In the genomic region with DNA sequence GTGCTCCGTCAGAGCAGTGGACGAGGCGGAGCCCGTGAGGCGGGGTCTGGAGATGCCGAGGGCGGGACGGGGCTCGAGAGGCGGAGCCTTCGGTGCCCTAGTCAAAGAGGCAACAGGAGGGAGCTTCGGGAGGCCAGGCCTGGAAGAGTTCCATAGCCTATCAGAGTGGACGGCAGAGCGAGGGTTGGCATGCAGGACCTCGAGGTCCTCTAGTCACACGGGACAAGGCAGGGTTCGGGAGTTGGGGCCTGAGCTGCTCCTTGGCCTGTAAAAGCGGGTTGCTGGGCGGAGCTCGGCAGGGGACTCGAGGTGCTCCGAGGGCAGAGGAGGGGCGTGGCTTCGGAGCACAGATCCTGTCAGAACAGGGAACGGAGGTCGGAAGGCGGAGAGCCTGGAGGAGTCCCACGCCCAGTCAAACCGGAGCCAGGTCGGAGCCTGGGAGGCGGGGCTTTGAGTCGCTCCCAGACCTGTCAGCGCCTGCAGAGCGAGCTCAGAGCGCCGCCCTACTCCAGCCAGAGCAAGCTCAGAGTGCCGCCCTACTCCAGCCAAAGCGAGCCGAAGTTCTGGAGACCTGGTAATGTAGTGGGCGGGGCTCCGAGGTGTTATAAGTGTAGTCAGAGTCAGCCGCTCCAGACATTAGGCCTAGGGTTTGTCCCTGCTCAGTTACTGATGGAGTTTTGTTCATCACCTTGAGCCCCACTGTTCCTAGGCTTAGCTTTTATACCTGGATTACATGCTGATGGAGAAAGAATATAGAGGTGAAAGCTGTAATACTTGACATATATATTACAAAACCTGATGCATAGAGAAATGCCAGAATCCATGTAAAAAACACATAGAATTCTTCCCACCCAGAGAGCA, we compare ENCODE assay signal across 8 mouse cellular contexts. TPM values are rescaled to one million over a fixed set of nuclear protein-coding genes. Genes with fewer than 3 reads are reported as not detected.
DNase-seq lines count a peak whose midpoint lies in the region; ATAC-seq and TF ChIP-seq lines count a peak whose summit lies in the region.

A gene (minus strand): TSS at position 27 of the 861 bp plus-strand sequence.

- TF ChIP-seq EP300 in CH12.LX (IDR thresholded peaks at IDR 0.05; ENCODE audit: low read length): no peak

- in situ Hi-C loops in CH12.LX (cut with MboI; ENCODE audit: low pct_ligation_motif_present, low pct_unique_long_range_greater_than_20kb, low sequenced_read_pairs): loop anchor here (25.0 kb wide), 2 partner anchors 283 to 658 kb away; a partner anchor contains a TSS

- peak; percentile 99 for DNase-seq in CH12.LX (ENCODE audit: extremely low read depth)
- DNase-seq in c-Kit-positive CD71-positive TER-119-negative erythroid progenitor cells, embryonic 14.5 days (ENCODE audit: low read depth): peak; percentile 98
- DNase-seq in forebrain, embryonic 11.5 days (ENCODE audit: low spot score): peak; percentile 99
- DNase-seq in kidney, postnatal 36 days: peak; percentile 98
- DNase-seq in telencephalon, adult 2 months (ENCODE audit: low read depth, low spot score): peak; percentile 96

- peak within 1 kb of the TSS; percentile 76 for H3K4me2 ChIP-seq in CH12.LX (ENCODE audit: insufficient read depth, low read depth, poor library complexity, severe bottlenecking)
- H3K4me2 ChIP-seq in forebrain, embryonic 11.5 days (ENCODE audit: low read depth, low read length, severe bottlenecking): peak within 1 kb of the TSS; percentile 82
- H3K4me2 ChIP-seq in heart, embryonic 16.5 days (ENCODE audit: low read depth, low read length): peak within 1 kb of the TSS; percentile 92
- peak within 1 kb of the TSS; percentile 92 for H3K4me2 ChIP-seq in liver, embryonic 15.5 days
- peak within 1 kb of the TSS; percentile 74 for H3K4me2 ChIP-seq in neural tube, embryonic 12.5 days (replicated peaks)

- H3K4me3 ChIP-seq in CH12.LX (replicated peaks in 1 of 3; ENCODE audit: low read depth in 2 of 3, low read length in 2 of 3, poor library complexity in 1 of 3): peak within 1 kb of the TSS; percentile 69 to 74 (median 74)
- H3K4me3 ChIP-seq in forebrain, embryonic 11.5 days (ENCODE audit: low read depth, low read length): peak within 1 kb of the TSS; percentile 66
- peak within 1 kb of the TSS; percentile 84 for H3K4me3 ChIP-seq in heart, embryonic 16.5 days (ENCODE audit: low read length)
- H3K4me3 ChIP-seq in liver, embryonic 15.5 days (replicated peaks): peak within 1 kb of the TSS; percentile 67
- peak within 1 kb of the TSS; percentile 68 for H3K4me3 ChIP-seq in neural tube, embryonic 12.5 days

- peak; percentile 99 for ATAC-seq in forebrain, embryonic 11.5 days (replicated peaks; ENCODE audit: low FRiP score)
- peak; percentile 97 for ATAC-seq in heart, embryonic 16.5 days (replicated peaks; ENCODE audit: extremely low read depth, insufficient read depth, low FRiP score)
- ATAC-seq in liver, embryonic 15.5 days (ENCODE audit: insufficient read depth): peak; percentile 97
- ATAC-seq in neural tube, embryonic 12.5 days (ENCODE audit: low FRiP score, low read depth): peak; percentile 99

- TF ChIP-seq POLR2A in CH12.LX (IDR thresholded peaks at IDR 0.05; ENCODE audit: low read depth, low read length): peak; percentile 55

- H3K4me1 ChIP-seq in CH12.LX (ENCODE audit: control insufficient read depth in 1 of 2, insufficient read depth in 2 of 2): peaks cover 0 to 10% of the 10 kb centered on the region in 2 experiments; a peak in 2 of 4 replicates
- H3K4me1 ChIP-seq in forebrain, embryonic 11.5 days (replicated peaks; ENCODE audit: control insufficient read depth, insufficient read depth, low read length): peaks cover 5% of the 10 kb centered on the region; the same call in 1 of the 2 replicates
- peaks cover 4% of the 10 kb centered on the region for H3K4me1 ChIP-seq in heart, embryonic 16.5 days (ENCODE audit: control insufficient read depth, insufficient read depth, low read length)
- peaks cover 28% of the 10 kb centered on the region for H3K4me1 ChIP-seq in liver, embryonic 15.5 days (replicated peaks)
- peaks cover 9% of the 10 kb centered on the region; the same call in 1 of the 2 replicates for H3K4me1 ChIP-seq in neural tube, embryonic 12.5 days

- TF ChIP-seq RAD21 in CH12.LX (IDR thresholded peaks at IDR 0.05; ENCODE audit: low read depth, low read length): peak; percentile 10; the same call in 1 of the 2 replicates

- WGBS in forebrain, embryonic 11.5 days: under 1% methylated on average over 39 of the region's 42 CpGs
- under 1% methylated on average over 42 of the region's 42 CpGs for WGBS in heart, embryonic 16.5 days
- WGBS in liver, embryonic 15.5 days (ENCODE audit: insufficient replicate concordance): under 1% methylated on average over 42 of the region's 42 CpGs
- WGBS in neural tube, embryonic 12.5 days: under 1% methylated on average over 42 of the region's 42 CpGs

- H3K36me3 ChIP-seq in CH12.LX (replicated peaks in 1 of 2; ENCODE audit: control insufficient read depth in 1 of 2, insufficient read depth in 1 of 2, low read length in 1 of 2): no peaks in the 10 kb centered on the region
- H3K36me3 ChIP-seq in forebrain, embryonic 11.5 days (ENCODE audit: control insufficient read depth, insufficient read depth, low read length): no peaks in the 10 kb centered on the region
- H3K36me3 ChIP-seq in heart, embryonic 16.5 days (ENCODE audit: control insufficient read depth, insufficient read depth): no peaks in the 10 kb centered on the region
- H3K36me3 ChIP-seq in liver, embryonic 15.5 days (replicated peaks): no peaks in the 10 kb centered on the region
- no peaks in the 10 kb centered on the region for H3K36me3 ChIP-seq in neural tube, embryonic 12.5 days

- H3K9me3 ChIP-seq in CH12.LX (replicated peaks; ENCODE audit: low read length): no peaks in the 10 kb centered on the region
- H3K9me3 ChIP-seq in forebrain, embryonic 11.5 days (ENCODE audit: control insufficient read depth, low read length): no peaks in the 10 kb centered on the region
- no peaks in the 10 kb centered on the region for H3K9me3 ChIP-seq in heart, embryonic 16.5 days (replicated peaks; ENCODE audit: control insufficient read depth, low read length)
- no peaks in the 10 kb centered on the region for H3K9me3 ChIP-seq in liver, embryonic 15.5 days (replicated peaks)
- no peaks in the 10 kb centered on the region for H3K9me3 ChIP-seq in neural tube, embryonic 12.5 days

- peak in 1 of 2 experiments; percentile 24; a peak in 2 of 4 replicates for TF ChIP-seq CTCF in CH12.LX (conservative IDR thresholded peaks at IDR 0.05 in 1 of 2, IDR thresholded peaks at IDR 0.05 in 1 of 2; ENCODE audit: low read depth in 2 of 2, low read length in 2 of 2)

- H3K27ac ChIP-seq in CH12.LX (ENCODE audit: insufficient read depth, low read depth): peak within 1 kb of the TSS; percentile 35
- H3K27ac ChIP-seq in forebrain, embryonic 11.5 days (ENCODE audit: low read depth, low read length): peak within 1 kb of the TSS; percentile 70
- H3K27ac ChIP-seq in heart, embryonic 16.5 days (ENCODE audit: low read length): peak within 1 kb of the TSS; percentile 96
- H3K27ac ChIP-seq in liver, embryonic 15.5 days (replicated peaks): peak within 1 kb of the TSS; percentile 86
- peak within 1 kb of the TSS; percentile 77; the same call in 1 of the 2 replicates for H3K27ac ChIP-seq in neural tube, embryonic 12.5 days

- dilution Hi-C loops in CH12.LX (cut with MboI; ENCODE audit: extremely low pct_ligation_motif_present, extremely low pct_unique_long_range_greater_than_20kb, low sequenced_read_pairs): no loop called here

- peak within 1 kb of the TSS; percentile 39 for H3K9ac ChIP-seq in CH12.LX (ENCODE audit: insufficient read depth, low read depth)
- H3K9ac ChIP-seq in forebrain, embryonic 11.5 days (ENCODE audit: low read length): peak within 1 kb of the TSS; percentile 76
- H3K9ac ChIP-seq in heart, embryonic 16.5 days (ENCODE audit: low read length): peak within 1 kb of the TSS; percentile 86
- H3K9ac ChIP-seq in liver, embryonic 15.5 days: peak within 1 kb of the TSS; percentile 57
- peak within 1 kb of the TSS; percentile 86 for H3K9ac ChIP-seq in neural tube, embryonic 12.5 days

- peaks cover 6% of the 10 kb centered on the region for H3K27me3 ChIP-seq in CH12.LX (replicated peaks)
- no peaks in the 10 kb centered on the region for H3K27me3 ChIP-seq in forebrain, embryonic 11.5 days (ENCODE audit: control insufficient read depth, insufficient read depth, low read length)
- no peaks in the 10 kb centered on the region for H3K27me3 ChIP-seq in heart, embryonic 16.5 days (ENCODE audit: control insufficient read depth, insufficient read depth, low read length)
- peaks cover 23% of the 10 kb centered on the region for H3K27me3 ChIP-seq in liver, embryonic 15.5 days
- no peaks in the 10 kb centered on the region for H3K27me3 ChIP-seq in neural tube, embryonic 12.5 days (replicated peaks)

- no peaks in the 10 kb centered on the region for H3K79me2 ChIP-seq in CH12.LX (replicated peaks; ENCODE audit: control insufficient read depth, extremely low read depth, insufficient read depth, poor library complexity, severe bottlenecking)

TF ChIP-seq in CH12.LX, 34 proteins besides CTCF, POLR2A, EP300 and RAD21 (continues in another document):
- TF ChIP-seq ELF1 (IDR thresholded peaks at IDR 0.05; ENCODE audit: low read depth, low read length) (0 out of 2 replicates have a peak, but pooled peaks have one; percentile 39), IRF4 (IDR thresholded peaks at IDR 0.05; ENCODE audit: low read depth, low read length) (peak; percentile 38; the same call in 1 of the 2 replicates), TBP (conservative IDR thresholded peaks at IDR 0.05; ENCODE audit: low read depth, low read length) (peak; percentile 93), USF2 (conservative IDR thresholded peaks at IDR 0.05; ENCODE audit: low read depth, low read length) (no peak), NRF1 (IDR thresholded peaks at IDR 0.05; ENCODE audit: low read depth, low read length) (peak; percentile 64), TCF12 (IDR thresholded peaks at IDR 0.05; ENCODE audit: low read depth, low read length) (peak; percentile 34; the same call in 1 of the 2 replicates), USF1 (IDR thresholded peaks at IDR 0.05; ENCODE audit: low read depth, low read length) (no peak), HCFC1 (IDR thresholded peaks at IDR 0.05; ENCODE audit: low read depth, low read length) (0 out of 2 replicates have a peak, but pooled peaks have one; percentile 18), MEF2A (IDR thresholded peaks at IDR 0.05; ENCODE audit: borderline replicate concordance, low read depth, low read length) (peak; percentile 30; the same call in 1 of the 2 replicates), GABPA (IDR thresholded peaks at IDR 0.05; ENCODE audit: insufficient replicate concordance, low read depth, low read length) (no peak)

RNA-seq across cellular contexts. Expression of the gene that starts here (rescaled TPM):
- 0.46 and 0.93 TPM in 2 replicates for total RNA-seq in CH12.LX (2012; rRNA removed)
- 0.68 and 0.92 TPM in 2 replicates for total RNA-seq in CH12.LX (2014; rRNA removed)
- 0.23 and 0.91 TPM in 2 replicates for polyA plus RNA-seq in CH12.LX (2012; ENCODE audit: insufficient read length, low read depth)
- polyA plus RNA-seq in forebrain, embryonic 11.5 days (2014; fragmentation: Nextera tagmentation; extraction: Ambion mirVana): 16.1 and 17.6 TPM in 2 replicates
- polyA plus RNA-seq in heart, embryonic 16.5 days (2015; fragmentation: Nextera tagmentation; extraction: Ambion mirVana): 6.4 and 7.0 TPM in 2 replicates
- 1.5 and 1.6 TPM in 2 replicates for polyA plus RNA-seq in liver, embryonic 15.5 days (2015; fragmentation: Nextera tagmentation; extraction: Ambion mirVana)
- 16.5 and 18.0 TPM in 2 replicates for polyA plus RNA-seq in neural tube, embryonic 12.5 days (2016; fragmentation: Nextera tagmentation; extraction: Ambion mirVana)

Comparison
In these comparisons a context has a peak if more than half of its experiments do, and no peak if none do; other contexts are left out.
1. Peak in every context shown above with its lines: DNase-seq, ATAC-seq, H3K4me3 ChIP-seq and H3K27ac ChIP-seq.
2. Peak in DNase-seq, H3K4me3 ChIP-seq, H3K27ac ChIP-seq, H3K9ac ChIP-seq and H3K4me2 ChIP-seq in CH12.LX; RNA of the gene not detected or under 1 TPM.
3. H3K27ac ChIP-seq: peak in every context shown above with its lines; median percentile 96 in heart, embryonic 16.5 days; 86 in liver, embryonic 15.5 days; 77 in neural tube, embryonic 12.5 days; 70 in forebrain, embryonic 11.5 days; 35 in CH12.LX.